Mouse (Mus musculus) CH12.LX (cell line): Measurements from ENCODE around the gene 4930404N11Rik. TPM values are rescaled to one million over a fixed set of nuclear protein-coding genes. Genes with fewer than 3 reads are reported as not detected.

ENCODE experiments used
- DNase-seq: peaks from one replicate; pipeline ENCODE4 v3.0.0-alpha.2; 2013; ENCODE audit errors: extremely low read depth
- H3K27ac ChIP-seq: 2 replicates; pipeline ENCODE4 v1.5.1; 2012; ENCODE audit warnings: low read depth, mild to moderate bottlenecking, control low read depth, moderate library complexity; ENCODE audit not compliant: insufficient read depth
- H3K27me3 ChIP-seq: replicated peaks from 2 replicates; pipeline ENCODE3; 2012; ENCODE audit warnings: inconsistent platforms
- H3K36me3 ChIP-seq, 2 experiments: replicated peaks in 1 of 2; 2 replicates each; pipeline versions ENCODE3 to v1.6.1; 2012; ENCODE audit warnings: inconsistent platforms in 1 of 2, low read length in 1 of 2, mild to moderate bottlenecking in 1 of 2, mixed read lengths in 1 of 2, moderate library complexity in 1 of 2; ENCODE audit not compliant: control insufficient read depth in 1 of 2, insufficient read depth in 1 of 2
- H3K4me1 ChIP-seq, 2 experiments: 2 replicates each; pipeline ENCODE4 v1.6.1; 2012; ENCODE audit warnings: inconsistent platforms in 1 of 2, moderate library complexity in 1 of 2; ENCODE audit not compliant: insufficient read depth in 2 of 2, control insufficient read depth in 1 of 2
- H3K4me2 ChIP-seq: 2 replicates; pipeline ENCODE4 v1.6.1; 2012; ENCODE audit warnings: low read depth, mild to moderate bottlenecking, control low read depth; ENCODE audit not compliant: poor library complexity, insufficient read depth, severe bottlenecking
- H3K4me3 ChIP-seq, 3 experiments: fragments of 150-350 bp in 1 of 3; sonication (generic) in 1 of 3; replicated peaks in 1 of 3; 2 replicates each; pipeline versions ENCODE3 to v1.5.1; 2011 to 2012; ENCODE audit warnings: low read depth in 2 of 3, low read length in 2 of 3, mild to moderate bottlenecking in 2 of 3, moderate library complexity in 2 of 3, control low read depth in 1 of 3, improper control_type of control experiment in 1 of 3, inconsistent platforms in 1 of 3, mixed read lengths in 1 of 3; ENCODE audit not compliant: poor library complexity in 1 of 3
- H3K79me2 ChIP-seq: replicated peaks from 2 replicates; pipeline ENCODE4 v1.6.1; 2012; ENCODE audit warnings: mild to moderate bottlenecking, moderate library complexity; ENCODE audit not compliant: control insufficient read depth, poor library complexity, insufficient read depth, severe bottlenecking; ENCODE audit errors: extremely low read depth
- H3K9ac ChIP-seq: 2 replicates; pipeline ENCODE4 v1.6.1; 2012; ENCODE audit warnings: low read depth, mild to moderate bottlenecking, control low read depth, moderate library complexity; ENCODE audit not compliant: insufficient read depth
- H3K9me3 ChIP-seq: replicated peaks from 2 replicates; pipeline ENCODE3; 2012; ENCODE audit warnings: low read length, inconsistent platforms, mixed read lengths
- BHLHE40 ChIP-seq: IDR thresholded peaks from 2 replicates; pipeline ENCODE4 v1.6.1; 2011; ENCODE audit warnings: mild to moderate bottlenecking, low read depth, low read length, improper control_type of control experiment
- CHD1 ChIP-seq: IDR thresholded peaks from 2 replicates; pipeline ENCODE4 v1.6.1; 2012; ENCODE audit warnings: low read depth, low read length, improper control_type of control experiment, inconsistent platforms
- CHD2 ChIP-seq: IDR thresholded peaks from 2 replicates; pipeline ENCODE4 v1.6.1; 2011; ENCODE audit warnings: low read length, improper control_type of control experiment
- CTCF ChIP-seq, 2 experiments: IDR thresholded peaks in 1 of 2; conservative IDR thresholded peaks in 1 of 2; 2 replicates each; pipeline ENCODE4 v1.5.1; 2011 to 2012; ENCODE audit warnings: low read depth in 2 of 2, low read length in 2 of 2, improper control_type of control experiment in 1 of 2, inconsistent platforms in 1 of 2, mild to moderate bottlenecking in 1 of 2, moderate library complexity in 1 of 2
- E2F4 ChIP-seq: IDR thresholded peaks from 2 replicates; pipeline ENCODE4 v1.6.1; 2011; ENCODE audit warnings: low read depth, low read length, improper control_type of control experiment; ENCODE audit not compliant: insufficient replicate concordance
- ELF1 ChIP-seq: IDR thresholded peaks from 2 replicates; pipeline ENCODE4 v1.6.1; 2014; ENCODE audit warnings: low read depth, mild to moderate bottlenecking, inconsistent platforms, low read length, improper control_type of control experiment
- EP300 ChIP-seq: IDR thresholded peaks from 2 replicates; pipeline ENCODE4 v1.6.1; 2011; ENCODE audit warnings: low read length, improper control_type of control experiment
- GABPA ChIP-seq: IDR thresholded peaks from 2 replicates; pipeline ENCODE4 v1.6.1; 2012; ENCODE audit warnings: low read depth, low read length, improper control_type of control experiment, inconsistent platforms; ENCODE audit not compliant: insufficient replicate concordance
- IRF4 ChIP-seq: IDR thresholded peaks from 2 replicates; pipeline ENCODE4 v1.6.1; 2014; ENCODE audit warnings: low read depth, mild to moderate bottlenecking, inconsistent platforms, low read length, improper control_type of control experiment
- JUN ChIP-seq: IDR thresholded peaks from 2 replicates; pipeline ENCODE4 v1.6.1; 2011; ENCODE audit warnings: low read depth, mild to moderate bottlenecking, low read length, improper control_type of control experiment, moderate library complexity; ENCODE audit not compliant: insufficient read depth
- JUND ChIP-seq: conservative IDR thresholded peaks from 2 replicates; pipeline ENCODE4 v1.6.1; 2011; ENCODE audit warnings: low read depth, low read length, improper control_type of control experiment
- KAT2A ChIP-seq: IDR thresholded peaks from 2 replicates; pipeline ENCODE4 v1.6.1; 2012; ENCODE audit warnings: low read length, improper control_type of control experiment, inconsistent platforms; ENCODE audit not compliant: insufficient replicate concordance
- MAX ChIP-seq: IDR thresholded peaks from 2 replicates; pipeline ENCODE4 v1.6.1; 2011; ENCODE audit warnings: low read length, improper control_type of control experiment
- NELFE ChIP-seq: IDR thresholded peaks from 2 replicates; pipeline ENCODE4 v1.6.1; 2011; ENCODE audit warnings: low read depth, low read length, improper control_type of control experiment
- RAD21 ChIP-seq: IDR thresholded peaks from 2 replicates; pipeline ENCODE4 v1.6.1; 2011; ENCODE audit warnings: low read depth, mild to moderate bottlenecking, low read length, improper control_type of control experiment, moderate library complexity
- SMC3 ChIP-seq: IDR thresholded peaks from 2 replicates; pipeline ENCODE4 v1.6.1; 2011; ENCODE audit warnings: low read depth, low read length, improper control_type of control experiment
- TBP ChIP-seq: conservative IDR thresholded peaks from 2 replicates; pipeline ENCODE4 v1.6.1; 2011; ENCODE audit warnings: low read depth, low read length, improper control_type of control experiment
- TCF12 ChIP-seq: IDR thresholded peaks from 2 replicates; pipeline ENCODE4 v1.6.1; 2014; ENCODE audit warnings: low read depth, mild to moderate bottlenecking, inconsistent platforms, low read length, improper control_type of control experiment
- UBTF ChIP-seq: IDR thresholded peaks from 2 replicates; pipeline ENCODE4 v1.6.1; 2012; ENCODE audit warnings: low read depth, mild to moderate bottlenecking, inconsistent platforms, low read length, improper control_type of control experiment, moderate library complexity
- USF2 ChIP-seq: conservative IDR thresholded peaks from 2 replicates; pipeline ENCODE4 v1.6.1; 2011; ENCODE audit warnings: low read depth, low read length, improper control_type of control experiment
- ZC3H11A ChIP-seq: IDR thresholded peaks from 2 replicates; pipeline ENCODE4 v1.6.1; 2012; ENCODE audit warnings: low read depth, mild to moderate bottlenecking, inconsistent platforms, low read length, improper control_type of control experiment
- ZMIZ1 ChIP-seq: IDR thresholded peaks from 2 replicates; pipeline ENCODE4 v1.6.1; 2012; ENCODE audit warnings: low read depth, mild to moderate bottlenecking, inconsistent platforms, low read length, improper control_type of control experiment
- dilution Hi-C: fragments of 300-500 bp; cut with MboI; formaldehyde crosslinking; loops from 2 replicates; pipeline ENCODE4 v1.14.3; 2020; ENCODE audit warnings: low sequenced_read_pairs; ENCODE audit not compliant: extremely low pct_unique_long_range_greater_than_20kb, extremely low pct_ligation_motif_present
- in situ Hi-C: fragments of 300-500 bp; cut with MboI; formaldehyde crosslinking; loops from 3 replicates; pipeline ENCODE4 v1.14.3; 2019; ENCODE audit warnings: low sequenced_read_pairs, low pct_ligation_motif_present, low pct_unique_long_range_greater_than_20kb, mixed read lengths
- polyA plus RNA-seq: library from polyadenylated mRNA; unstranded; fragments of >175 nt; gene quantifications from 2 replicates; pipeline ENCODE4 v1.2.1, GENCODE M21; 2012; ENCODE audit warnings: low read depth; ENCODE audit not compliant: insufficient read length
- total RNA-seq, 2 experiments: library from RNA; depleted of rRNA; stranded (reverse); fragments of 300-350 nt in 1 of 2; fragments of >200 nt in 1 of 2; gene quantifications; 2 replicates each; pipeline ENCODE4 v1.2.3; 2012 to 2014

The 4930404N11Rik gene
- total and polyA plus RNA-seq, 3 experiments, result 0.23 to 5.2 (median 2.7) TPM

DNA sequence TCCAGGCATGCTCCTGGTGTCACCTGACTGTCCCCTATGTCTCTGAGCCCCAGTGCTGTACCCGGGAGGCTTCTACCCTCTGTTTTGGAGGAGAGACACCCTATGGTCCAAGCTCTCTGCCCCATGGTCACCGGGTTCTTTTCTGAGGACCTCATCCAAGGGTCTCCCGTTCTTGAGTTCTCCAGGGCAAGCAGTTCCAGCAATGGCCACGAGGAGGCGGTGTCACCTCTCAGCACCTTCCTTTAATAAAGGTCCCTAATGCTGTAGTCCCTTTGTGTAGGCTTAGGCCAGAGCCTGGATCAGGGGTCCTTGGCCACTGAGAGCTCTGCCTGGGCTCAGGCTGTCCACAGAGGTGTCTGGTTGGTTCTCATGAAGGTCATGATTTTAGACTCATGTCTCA, 29.5 kb upstream of the 4930404N11Rik start:
- in situ Hi-C loops (no loop called here), dilution Hi-C loops (no loop called here)
- Histone ChIP-seq H3K4me1 (no peaks in the 10 kb centered on the region), H3K9me3 (no peaks in the 10 kb centered on the region), H3K36me3 (peaks cover 29 to 50% of the 10 kb centered on the region in 2 experiments), H3K79me2 (no peaks in the 10 kb centered on the region), H3K27ac (no peak overlapping the region), H3K27me3 (no peaks in the 10 kb centered on the region), H3K9ac (no peak overlapping the region), H3K4me2 (no peak overlapping the region), H3K4me3 (no peak overlapping the region)
- TF ChIP-seq ZC3H11A, result peak; percentile 15; the same call in 1 of the 2 replicates
- TF ChIP-seq CTCF (conservative IDR thresholded peaks at IDR 0.05 in 1 of 2, IDR thresholded peaks at IDR 0.05 in 1 of 2; ENCODE audit: low read depth in 2 of 2, low read length in 2 of 2), result peak; percentile 91 to 99
- TF ChIP-seq IRF4, result peak; percentile 14; the same call in 1 of the 2 replicates
- peak; percentile 81 for TF ChIP-seq RAD21
- TF ChIP-seq SMC3, result peak; percentile 97
- TF ChIP-seq CHD1, result no peak
- no peak for TF ChIP-seq GABPA
- TF ChIP-seq KAT2A, result no peak
- no peak for TF ChIP-seq ELF1
- no peak for TF ChIP-seq TBP
- TF ChIP-seq CHD2, result no peak
- no peak for TF ChIP-seq NELFE
- peak; percentile 69 for DNase-seq

DNA sequence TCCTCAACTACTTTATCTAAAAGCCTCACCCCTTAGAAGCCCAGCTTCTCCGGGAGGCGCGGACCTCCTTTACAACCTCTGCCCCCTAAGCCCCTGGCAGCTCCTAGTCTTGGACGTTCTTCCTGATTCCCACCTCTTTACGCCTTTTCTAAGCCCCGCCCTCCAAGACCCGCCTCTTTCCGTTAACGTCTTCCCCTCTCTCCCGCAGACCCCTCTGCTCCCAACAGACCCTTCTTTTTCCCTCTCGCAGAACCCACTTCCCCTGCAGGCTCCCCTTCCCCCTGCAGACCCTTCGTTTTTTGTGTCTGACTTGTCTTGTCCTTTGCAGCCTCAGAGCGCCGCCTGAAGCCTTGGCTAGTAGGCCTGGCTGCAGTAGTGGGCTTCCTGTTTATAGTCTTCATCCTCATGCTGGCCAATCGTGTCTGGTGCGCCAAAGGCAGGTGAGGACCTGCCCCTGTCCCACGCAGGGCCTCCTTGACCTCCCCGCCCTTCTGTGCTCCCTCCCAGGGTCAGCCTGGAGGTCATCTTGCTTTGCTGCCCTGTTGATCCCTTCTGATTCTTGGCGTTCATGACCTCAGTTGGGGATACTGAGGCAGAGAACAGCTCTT, 27.9 kb upstream of the 4930404N11Rik start:
- H3K27me3 ChIP-seq, result no peaks in the 10 kb centered on the region
- no peaks in the 10 kb centered on the region for H3K79me2 ChIP-seq
- in situ Hi-C loops (no loop called here), dilution Hi-C loops (no loop called here)
- TF ChIP-seq BHLHE40 (no peak), E2F4 (no peak), ZMIZ1 (no peak), KAT2A (no peak), USF2 (no peak), SMC3 (no peak), TCF12 (no peak), UBTF (no peak), IRF4 (no peak), JUN (no peak), ELF1 (no peak), EP300 (no peak), NELFE (no peak), JUND (no peak), MAX (no peak)
- H3K9ac ChIP-seq, result no peak overlapping the region
- H3K36me3 ChIP-seq, result peaks cover 29 to 54% of the 10 kb centered on the region in 2 experiments
- no peaks in the 10 kb centered on the region; a peak in 1 of 4 replicates for H3K4me1 ChIP-seq
- no peak overlapping the region for H3K4me2 ChIP-seq
- no peaks in the 10 kb centered on the region for H3K9me3 ChIP-seq
- H3K27ac ChIP-seq, result no peak overlapping the region
- no peak for DNase-seq
- H3K4me3 ChIP-seq, result no peak overlapping the region
